Mouse (Mus musculus) myocyte (in vitro differentiated cells): ENCODE data around the gene Wfdc18.

Experiments used
- E2F4 ChIP-seq: IDR thresholded peaks from one replicate; pipeline ENCODE4 v1.6.1; 2011; ENCODE audit warnings: mild to moderate bottlenecking, control low read depth, moderate library complexity; ENCODE audit not compliant: insufficient read depth
- MAX ChIP-seq: IDR thresholded peaks from one replicate; pipeline ENCODE4 v1.6.1; 2011; ENCODE audit warnings: low read depth, mild to moderate bottlenecking, control low read depth
- MYOD1 ChIP-seq, 3 experiments: IDR thresholded peaks; one replicate each; pipeline ENCODE4 v1.6.1; 2011; ENCODE audit warnings: control low read depth in 2 of 3, low read depth in 2 of 3, mild to moderate bottlenecking in 2 of 3, moderate library complexity in 1 of 3; ENCODE audit not compliant: insufficient read length in 2 of 3, control insufficient read depth in 1 of 3
- MYOG ChIP-seq, 3 experiments: IDR thresholded peaks; one replicate each; pipeline ENCODE4 v1.6.1; 2011; ENCODE audit warnings: control low read depth in 2 of 3, low read depth in 2 of 3, mild to moderate bottlenecking in 2 of 3; ENCODE audit not compliant: insufficient read length in 2 of 3, control insufficient read depth in 1 of 3, insufficient read depth in 1 of 3
- POLR2A ChIP-seq: IDR thresholded peaks from one replicate; pipeline ENCODE4 v1.6.1; 2011; ENCODE audit warnings: low read depth, mild to moderate bottlenecking, control low read depth, moderate library complexity; ENCODE audit not compliant: insufficient read length
- POLR2AphosphoS2 ChIP-seq: IDR thresholded peaks from one replicate; pipeline ENCODE4 v1.6.1; 2011; ENCODE audit warnings: low read depth, control low read depth; ENCODE audit not compliant: insufficient read length
- REST ChIP-seq: IDR thresholded peaks from one replicate; pipeline ENCODE4 v1.6.1; 2011; ENCODE audit warnings: mild to moderate bottlenecking, control low read depth, moderate library complexity; ENCODE audit not compliant: insufficient read depth, insufficient read length
- SRF ChIP-seq: IDR thresholded peaks from one replicate; pipeline ENCODE4 v1.6.1; 2011; ENCODE audit warnings: low read depth; ENCODE audit not compliant: control insufficient read depth, insufficient read length
- TCF12 ChIP-seq: IDR thresholded peaks from one replicate; pipeline ENCODE4 v1.6.1; 2011; ENCODE audit warnings: mild to moderate bottlenecking, control low read depth; ENCODE audit not compliant: poor library complexity, insufficient read depth, severe bottlenecking

DNA sequence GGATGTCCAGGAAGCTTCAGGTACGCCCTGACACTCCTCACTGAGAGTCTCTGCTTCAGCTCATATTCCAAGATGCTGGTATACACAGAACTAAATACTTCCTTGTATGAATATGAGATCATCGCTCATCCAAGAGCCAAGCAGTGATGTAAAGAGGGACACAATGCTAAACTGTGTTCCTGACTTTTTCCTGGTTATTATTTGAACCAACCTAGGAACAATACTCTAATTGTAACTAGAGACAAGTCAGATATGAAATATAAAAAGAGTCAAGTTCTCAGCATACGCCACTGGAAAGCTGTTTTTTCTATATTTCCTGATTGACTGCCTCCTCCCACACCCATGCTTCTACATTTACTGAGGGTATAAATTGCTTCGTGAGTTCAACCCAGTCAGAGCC, at the start of gene Wfdc18:
- TF ChIP-seq MAX (no peak), POLR2A (no peak), SRF (no peak), REST (no peak), MYOG (IDR thresholded peaks at IDR 0.05; ENCODE audit: control insufficient read depth in 1 of 3, insufficient read depth in 1 of 3, insufficient read length in 2 of 3, low read depth in 2 of 3) (no peak), E2F4 (no peak), POLR2AphosphoS2 (no peak), MYOD1 (IDR thresholded peaks at IDR 0.05; ENCODE audit: control insufficient read depth in 1 of 3, insufficient read length in 2 of 3, low read depth in 2 of 3) (no peak), TCF12 (no peak)
